Mouse (Mus musculus) Patski (cell line): ENCODE results near the gene Olfr736. TPM values are rescaled to one million over a fixed set of nuclear protein-coding genes. Genes with fewer than 3 reads are reported as not detected.

Source experiments
- ATAC-seq: fragments of 100-300 bp; one replicate; pipeline ENCODE4 v1.8.0; 2021
- CTCF ChIA-PET: fragments of 350-600 bp; sonication (Branson Sonifier 250); formaldehyde crosslinking; loops from one replicate; lab custom pipeline; 2022; ENCODE audit warnings: inconsistent platforms; lab: Charles Lee
- POLR2A ChIA-PET: fragments of 350-600 bp; sonication (Branson Sonifier 250); formaldehyde crosslinking; loops from one replicate; lab custom pipeline; 2022; ENCODE audit warnings: antibody characterized with exemption, inconsistent platforms; lab: Charles Lee
- DNase-seq: peaks from one replicate; pipeline ENCODE4 v3.0.0-alpha.2; 2011; ENCODE audit warnings: low read depth, low spot score
- H3K27me3 ChIP-seq: fragments of 371-371 bp; one replicate; pipeline ENCODE4 v1.5.1; 2021
- CTCF ChIP-seq: fragments of 100-300 bp; IDR thresholded peaks from one replicate; pipeline ENCODE4 v1.5.1; 2021
- in situ Hi-C: fragments of 300-500 bp; cut with MboI; formaldehyde crosslinking; loops from 3 replicates; pipeline ENCODE4 v1.11.1; 2018; ENCODE audit warnings: low pct_unique_long_range_greater_than_20kb, mixed read lengths
- polyA plus RNA-seq: library from polyadenylated mRNA; unstranded; gene quantifications from one replicate; pipeline ENCODE4 v1.2.3, GENCODE M21; 2021

Olfr736 gene
- not detected for polyA plus RNA-seq

GRCm38 (mm10) chr14:50380863-50381262 lies at the start of gene Olfr736:
TSS of gene Olfr736 (plus strand) at chr14:50381163.
- ATAC-seq: no peak
- ChIA-PET CTCF (no interaction called here), POLR2A (no interaction called here)
- in situ Hi-C loops: no loop called here
- no peak for TF ChIP-seq CTCF
- no peaks in the 10 kb centered on the region for H3K27me3 ChIP-seq
- DNase-seq: no peak

GRCm38 (mm10) chr14:50348796-50349195 lies 32.2 kb upstream of the Olfr736 start, which contains the start of gene Olfr735:
TSS of gene Olfr735 (minus strand) at chr14:50348872.
- ChIA-PET POLR2A (no interaction called here), CTCF (no interaction called here)
- no peak for TF ChIP-seq CTCF
- in situ Hi-C loops: no loop called here
- H3K27me3 ChIP-seq: no peaks in the 10 kb centered on the region
- DNase-seq (no peak), ATAC-seq (no peak)

- POLR2A ChIA-PET: no interaction called here
- peak; percentile 51 for TF ChIP-seq CTCF
- ATAC-seq (no peak), DNase-seq (no peak)
- in situ Hi-C loops: no loop called here
- H3K27me3 ChIP-seq: no peaks in the 10 kb centered on the region
- CTCF ChIA-PET: no interaction called here
Measured at GRCm38 (mm10) chr14:50352438-50352837, 28.5 kb upstream of the Olfr736 start.

- DNase-seq (no peak), ATAC-seq (no peak)
- no peaks in the 10 kb centered on the region for H3K27me3 ChIP-seq
- TF ChIP-seq CTCF: no peak
- ChIA-PET POLR2A (no interaction called here), CTCF (no interaction called here)
- in situ Hi-C loops: no loop called here
Measured at GRCm38 (mm10) chr14:50356725-50357124, 24.2 kb upstream of the Olfr736 start.

- no peak for TF ChIP-seq CTCF
- in situ Hi-C loops: no loop called here
- no peaks in the 10 kb centered on the region for H3K27me3 ChIP-seq
- no peak for DNase-seq
- no peak for ATAC-seq
- CTCF ChIA-PET: no interaction called here
- POLR2A ChIA-PET: no interaction called here
Measured at GRCm38 (mm10) chr14:50357593-50357992, 23.4 kb upstream of the Olfr736 start, which contains the start of gene Tlr11. TSS of gene Tlr11 (plus strand) at chr14:50357914.

GRCm38 (mm10) chr14:50360480-50360879 lies 20.5 kb upstream of the Olfr736 start:
- ATAC-seq (no peak), DNase-seq (no peak)
- TF ChIP-seq CTCF: no peak
- ChIA-PET POLR2A (no interaction called here), CTCF (no interaction called here)
- no peaks in the 10 kb centered on the region for H3K27me3 ChIP-seq
- in situ Hi-C loops: no loop called here

GRCm38 (mm10) chr14:50363561-50363960 lies 17.4 kb upstream of the Olfr736 start:
- CTCF ChIA-PET: no interaction called here
- no peak for ATAC-seq
- POLR2A ChIA-PET: no interaction called here
- in situ Hi-C loops: no loop called here
- H3K27me3 ChIP-seq: no peaks in the 10 kb centered on the region
- TF ChIP-seq CTCF: no peak
- DNase-seq: no peak

- in situ Hi-C loops: no loop called here
- CTCF ChIA-PET: no interaction called here
- no peak for DNase-seq
Measured at GRCm38 (mm10) chr14:50407268-50407667, 26.3 kb downstream of the Olfr736 start, which contains the start of gene Olfr738. TSS of gene Olfr738 (plus strand) at chr14:50407568.

GRCm38 (mm10) chr14:50418326-50418725 lies 37.4 kb downstream of the Olfr736 start, which contains the start of gene Olfr739:
TSS of gene Olfr739 (plus strand) at chr14:50418626.
- DNase-seq (no peak), ATAC-seq (no peak)
- TF ChIP-seq CTCF: no peak
- ChIA-PET CTCF (no interaction called here), POLR2A (no interaction called here)
- in situ Hi-C loops: no loop called here
- no peaks in the 10 kb centered on the region for H3K27me3 ChIP-seq

More at GRCm38 (mm10) chr14:50407268-50407667, 26.3 kb downstream of the Olfr736 start, which contains the start of gene Olfr738:
- TF ChIP-seq CTCF: no peak
- POLR2A ChIA-PET: no interaction called here
- no peak for ATAC-seq
- no peaks in the 10 kb centered on the region for H3K27me3 ChIP-seq

Other genes with a start within 250 kb of the Olfr736 start
- gene Olfr728, start 238.5 kb upstream of the Olfr736 start, polyA plus RNA-seq: not detected
- gene Olfr729, start 228.3 kb upstream of the Olfr736 start, polyA plus RNA-seq: not detected
- gene Olfr730, start 193.0 kb upstream of the Olfr736 start, polyA plus RNA-seq: not detected
- not detected for gene Olfr731, start 139.3 kb upstream of the Olfr736 start, polyA plus RNA-seq
- not detected for gene Olfr732, start 97.0 kb upstream of the Olfr736 start, polyA plus RNA-seq
- not detected for gene Olfr733, start 79.6 kb upstream of the Olfr736 start, polyA plus RNA-seq
- not detected for gene Olfr734, start 54.4 kb upstream of the Olfr736 start, polyA plus RNA-seq
- gene Olfr735, start 32.3 kb upstream of the Olfr736 start, polyA plus RNA-seq: not detected
- not detected for gene Tlr11, start 23.2 kb upstream of the Olfr736 start, polyA plus RNA-seq
- not detected for gene Olfr738, start 26.4 kb downstream of the Olfr736 start, polyA plus RNA-seq
- not detected for gene Olfr739, start 37.5 kb downstream of the Olfr736 start, polyA plus RNA-seq
- gene Olfr740, start 64.4 kb downstream of the Olfr736 start, polyA plus RNA-seq: not detected
- gene Olfr741, start 91.6 kb downstream of the Olfr736 start, polyA plus RNA-seq: not detected
- gene Olfr742, start 122.4 kb downstream of the Olfr736 start, polyA plus RNA-seq: not detected
- not detected for gene Olfr743, start 140.7 kb downstream of the Olfr736 start, polyA plus RNA-seq
- gene Olfr744, start 233.7 kb downstream of the Olfr736 start, polyA plus RNA-seq: not detected